9 mouse cellular contexts compared by ENCODE assay signal in the genomic region with DNA sequence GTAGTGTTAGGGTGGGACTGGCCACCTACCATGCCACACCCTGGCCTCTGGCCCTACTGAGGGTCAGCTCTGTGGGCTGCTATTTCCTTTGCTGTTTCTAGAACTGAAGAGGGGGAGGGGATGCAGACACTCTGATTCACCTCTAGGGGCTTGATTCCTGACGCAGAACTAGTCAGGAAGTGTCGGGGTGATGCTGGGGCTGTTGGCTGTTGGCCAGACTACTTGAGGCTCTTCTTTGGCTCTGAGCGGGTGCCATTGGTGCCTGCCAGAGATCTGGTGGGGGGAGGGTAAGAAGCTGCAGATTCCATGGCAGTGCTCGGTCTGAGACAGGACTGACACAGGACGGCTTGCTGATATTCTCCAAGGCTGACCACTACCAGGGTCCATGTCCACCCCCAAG. TPM values are rescaled to one million over a fixed set of nuclear protein-coding genes. Genes with fewer than 3 reads are reported as not detected.
A peak's percentile ranks its signal among the peaks of the same experiment; 100 is the strongest.
DNase-seq lines count a peak whose midpoint lies in the region; ATAC-seq lines count a peak whose summit lies in the region.
"Had no signal": no experiment of that assay in that cellular context is flagged by ENCODE, and none has a peak within 500 bp of the region (broad histone marks: within the 10 kb centered on the region; RNA-seq: fewer than 3 reads in every experiment).

No protein-coding gene starts in this region.

- H3K4me2 ChIP-seq in forebrain, embryonic 14.5 days (ENCODE audit: low read length), result no peak overlapping the region
- no peak overlapping the region for H3K4me2 ChIP-seq in forebrain, embryonic 12.5 days
- no peak overlapping the region for H3K4me2 ChIP-seq in midbrain, embryonic 11.5 days
- H3K4me2 ChIP-seq in midbrain, embryonic 15.5 days, result no peak overlapping the region
- H3K4me2 ChIP-seq: hindbrain, embryonic 15.5 days had no signal

- H3K27me3 ChIP-seq in forebrain, embryonic 14.5 days (replicated peaks; ENCODE audit: control insufficient read depth, insufficient read depth, low read length), result peaks cover 20% of the 10 kb centered on the region
- peaks cover 46% of the 10 kb centered on the region for H3K27me3 ChIP-seq in forebrain, embryonic 12.5 days
- H3K27me3 ChIP-seq in midbrain, embryonic 11.5 days (ENCODE audit: control insufficient read depth, insufficient read depth, low read length), result peaks cover 20% of the 10 kb centered on the region
- peaks cover 28% of the 10 kb centered on the region for H3K27me3 ChIP-seq in midbrain, embryonic 15.5 days (replicated peaks)

- H3K36me3 ChIP-seq in forebrain, embryonic 14.5 days (ENCODE audit: control insufficient read depth, insufficient read depth, low read length), result no peaks in the 10 kb centered on the region
- no peaks in the 10 kb centered on the region for H3K36me3 ChIP-seq in forebrain, embryonic 12.5 days (replicated peaks)
- no peaks in the 10 kb centered on the region for H3K36me3 ChIP-seq in midbrain, embryonic 11.5 days (ENCODE audit: control insufficient read depth, insufficient read depth, low read length)
- H3K36me3 ChIP-seq in midbrain, embryonic 15.5 days (replicated peaks), result no peaks in the 10 kb centered on the region
- H3K36me3 ChIP-seq: hindbrain, embryonic 15.5 days had no signal

- WGBS in forebrain, embryonic 14.5 days, result 14% methylated on average over 5 of the region's 5 CpGs
- 31% methylated on average over 5 of the region's 5 CpGs for WGBS in forebrain, embryonic 12.5 days
- 45% methylated on average over 5 of the region's 5 CpGs for WGBS in midbrain, embryonic 11.5 days
- 29% methylated on average over 5 of the region's 5 CpGs for WGBS in midbrain, embryonic 15.5 days

- peak; percentile 20; the same call in 1 of the 2 replicates for ATAC-seq in forebrain, embryonic 14.5 days
- ATAC-seq in forebrain, embryonic 12.5 days (ENCODE audit: low FRiP score), result no peak
- no peak for ATAC-seq in midbrain, embryonic 11.5 days (ENCODE audit: low FRiP score)
- no peak for ATAC-seq in midbrain, embryonic 15.5 days (replicated peaks)
- ATAC-seq in common myeloid progenitor, adult 5-6 weeks (replicated peaks; ENCODE audit: low read depth, poor library complexity, severe bottlenecking), result peak; percentile 17
- peak; percentile 17; the same call in 1 of the 2 replicates for ATAC-seq in megakaryocyte progenitor cell, adult 5-6 weeks (replicated peaks; ENCODE audit: poor library complexity)

- no peaks in the 10 kb centered on the region for H3K9me3 ChIP-seq in forebrain, embryonic 14.5 days (replicated peaks; ENCODE audit: control insufficient read depth, low read length)
- no peaks in the 10 kb centered on the region for H3K9me3 ChIP-seq in forebrain, embryonic 12.5 days
- no peaks in the 10 kb centered on the region for H3K9me3 ChIP-seq in midbrain, embryonic 11.5 days (ENCODE audit: control insufficient read depth, low read length)
- no peaks in the 10 kb centered on the region for H3K9me3 ChIP-seq in midbrain, embryonic 15.5 days
- H3K9me3 ChIP-seq: hindbrain, embryonic 15.5 days had no signal

- no peak overlapping the region for H3K9ac ChIP-seq in forebrain, embryonic 14.5 days (ENCODE audit: low read length)
- H3K9ac ChIP-seq in forebrain, embryonic 12.5 days, result no peak overlapping the region
- H3K9ac ChIP-seq in midbrain, embryonic 11.5 days (ENCODE audit: low read length), result no peak overlapping the region
- no peak overlapping the region for H3K9ac ChIP-seq in midbrain, embryonic 15.5 days
- H3K9ac ChIP-seq: hindbrain, embryonic 15.5 days had no signal

- H3K4me3 ChIP-seq in forebrain, embryonic 14.5 days (ENCODE audit: low read depth, low read length), result no peak overlapping the region
- no peak overlapping the region for H3K4me3 ChIP-seq in forebrain, embryonic 12.5 days (replicated peaks)
- no peak overlapping the region for H3K4me3 ChIP-seq in midbrain, embryonic 11.5 days (ENCODE audit: low read depth, low read length)
- no peak overlapping the region for H3K4me3 ChIP-seq in midbrain, embryonic 15.5 days
- H3K4me3 ChIP-seq: hindbrain, embryonic 15.5 days had no signal

- peak; percentile 87 for DNase-seq in forebrain, embryonic 14.5 days (ENCODE audit: low spot score)
- DNase-seq in midbrain, embryonic 11.5 days (ENCODE audit: low spot score, missing footprints), result peak; percentile 87
- DNase-seq in layer of hippocampus, adult 9-11 months, result no peak
- no peak for DNase-seq in thymus, postnatal 36 days

- no peak overlapping the region for H3K27ac ChIP-seq in forebrain, embryonic 14.5 days (ENCODE audit: low read depth, low read length)
- H3K27ac ChIP-seq in forebrain, embryonic 12.5 days, result no peak overlapping the region
- no peak overlapping the region for H3K27ac ChIP-seq in midbrain, embryonic 11.5 days (ENCODE audit: low read depth, low read length)
- no peak overlapping the region for H3K27ac ChIP-seq in midbrain, embryonic 15.5 days

- peaks cover 11% of the 10 kb centered on the region for H3K4me1 ChIP-seq in forebrain, embryonic 14.5 days (ENCODE audit: control insufficient read depth, insufficient read depth, low read length)
- H3K4me1 ChIP-seq in forebrain, embryonic 12.5 days, result peaks cover 30% of the 10 kb centered on the region
- H3K4me1 ChIP-seq in midbrain, embryonic 11.5 days (ENCODE audit: control insufficient read depth, insufficient read depth, low read length), result 0 out of 2 replicates have a peak, but pooled peaks cover 7% of the 10 kb centered on the region
- peaks cover 17% of the 10 kb centered on the region for H3K4me1 ChIP-seq in midbrain, embryonic 15.5 days

RNA-seq across cellular contexts. Expression of gene Lif, which starts 4.6 kb away (rescaled TPM):
- not detected in 2 replicates for polyA plus RNA-seq in forebrain, embryonic 14.5 days (2014; fragmentation: Nextera tagmentation; extraction: Ambion mirVana)
- polyA plus RNA-seq in forebrain, embryonic 12.5 days (2016; fragmentation: Nextera tagmentation; extraction: Ambion mirVana), result 0.06 TPM in 1 of 2 replicates, not detected in the other
- polyA plus RNA-seq in midbrain, embryonic 11.5 days (2014; fragmentation: Nextera tagmentation; extraction: Ambion mirVana), result not detected in 2 replicates
- 0.05 TPM in 1 of 2 replicates, not detected in the other for polyA plus RNA-seq in midbrain, embryonic 15.5 days (2015; fragmentation: Nextera tagmentation; extraction: Ambion mirVana)
- total RNA-seq in common myeloid progenitor, adult 5-6 weeks (2017), result 0.63 and 1.1 TPM in 2 replicates
- total RNA-seq in megakaryocyte progenitor cell, adult 5-6 weeks (2015), result 0.12 and 1.4 TPM in 2 replicates
- total RNA-seq in megakaryocyte progenitor cell, adult 5-6 weeks (2017), result 0.20 and 0.37 TPM in 2 replicates

RNA-seq across cellular contexts. Expression of gene Osm, which starts 25.7 kb away (rescaled TPM):
- 0.14 TPM in 1 of 2 replicates, not detected in the other for polyA plus RNA-seq in forebrain, embryonic 14.5 days (2014; fragmentation: Nextera tagmentation; extraction: Ambion mirVana)
- polyA plus RNA-seq in forebrain, embryonic 12.5 days (2016; fragmentation: Nextera tagmentation; extraction: Ambion mirVana), result not detected in 2 replicates
- not detected in 2 replicates for polyA plus RNA-seq in midbrain, embryonic 11.5 days (2014; fragmentation: Nextera tagmentation; extraction: Ambion mirVana)
- 0.11 and 0.21 TPM in 2 replicates for polyA plus RNA-seq in midbrain, embryonic 15.5 days (2015; fragmentation: Nextera tagmentation; extraction: Ambion mirVana)
- 15.7 and 16.1 TPM in 2 replicates for total RNA-seq in common myeloid progenitor, adult 5-6 weeks (2017)
- total RNA-seq in megakaryocyte progenitor cell, adult 5-6 weeks (2015), result 11.4 and 20.2 TPM in 2 replicates
- 8.4 and 26.8 TPM in 2 replicates for total RNA-seq in megakaryocyte progenitor cell, adult 5-6 weeks (2017)
- polyA plus RNA-seq: hindbrain, embryonic 15.5 days had no signal

RNA-seq across cellular contexts. Expression of gene Castor1, which starts 43.9 kb away (rescaled TPM):
- polyA plus RNA-seq in forebrain, embryonic 14.5 days (2014; fragmentation: Nextera tagmentation; extraction: Ambion mirVana), result 1.6 and 1.8 TPM in 2 replicates
- polyA plus RNA-seq in forebrain, embryonic 12.5 days (2016; fragmentation: Nextera tagmentation; extraction: Ambion mirVana), result 1.8 and 2.2 TPM in 2 replicates
- polyA plus RNA-seq in midbrain, embryonic 11.5 days (2014; fragmentation: Nextera tagmentation; extraction: Ambion mirVana), result 2.5 and 2.7 TPM in 2 replicates
- 2.6 and 3.6 TPM in 2 replicates for polyA plus RNA-seq in midbrain, embryonic 15.5 days (2015; fragmentation: Nextera tagmentation; extraction: Ambion mirVana)
- total RNA-seq in common myeloid progenitor, adult 5-6 weeks (2017), result 0.50 and 4.6 TPM in 2 replicates
- 0.59 and 0.61 TPM in 2 replicates for total RNA-seq in megakaryocyte progenitor cell, adult 5-6 weeks (2015)
- total RNA-seq in megakaryocyte progenitor cell, adult 5-6 weeks (2017), result 0.42 and 0.47 TPM in 2 replicates

Comparison
In these comparisons a context has a peak if more than half of its experiments do, and no peak if none do; other contexts are left out.
1. ATAC-seq: peak in forebrain, embryonic 14.5 days (single experiment), common myeloid progenitor, adult 5-6 weeks (single experiment) and megakaryocyte progenitor cell, adult 5-6 weeks (single experiment); none in forebrain, embryonic 12.5 days (single experiment), midbrain, embryonic 11.5 days (single experiment) and midbrain, embryonic 15.5 days (single experiment).
2. DNase-seq: peak in forebrain, embryonic 14.5 days (single experiment) and midbrain, embryonic 11.5 days (single experiment); none in layer of hippocampus, adult 9-11 months (single experiment) and thymus, postnatal 36 days (0 of 2).